Mouse (Mus musculus) stomach, postnatal 0 days (tissue): ENCODE measurements around the gene Plscr5.

ENCODE experiments used
- CTCF ChIP-seq: IDR thresholded peaks from 2 replicates; pipeline ENCODE4 v1.5.1; 2016; ENCODE audit warnings: antibody characterized with exemption, low read depth, mild to moderate bottlenecking, moderate library complexity
- EP300 ChIP-seq: optimal IDR thresholded peaks from 2 replicates; pipeline ENCODE3; 2016; ENCODE audit warnings: antibody characterized with exemption

GRCm38 (mm10) chr9:92173318-92173985 lies 19.3 kb upstream of the Plscr5 start:
- TF ChIP-seq EP300 = no peak
- TF ChIP-seq CTCF = no peak
